Mouse (Mus musculus): ENCODE data around the gene March10. TPM values are rescaled to one million over a fixed set of nuclear protein-coding genes. Genes with fewer than 3 reads are reported as not detected.

The March10 gene
- polyA plus RNA-seq, 1 experiment from 2014 or later, result 0.38 TPM

DNA sequence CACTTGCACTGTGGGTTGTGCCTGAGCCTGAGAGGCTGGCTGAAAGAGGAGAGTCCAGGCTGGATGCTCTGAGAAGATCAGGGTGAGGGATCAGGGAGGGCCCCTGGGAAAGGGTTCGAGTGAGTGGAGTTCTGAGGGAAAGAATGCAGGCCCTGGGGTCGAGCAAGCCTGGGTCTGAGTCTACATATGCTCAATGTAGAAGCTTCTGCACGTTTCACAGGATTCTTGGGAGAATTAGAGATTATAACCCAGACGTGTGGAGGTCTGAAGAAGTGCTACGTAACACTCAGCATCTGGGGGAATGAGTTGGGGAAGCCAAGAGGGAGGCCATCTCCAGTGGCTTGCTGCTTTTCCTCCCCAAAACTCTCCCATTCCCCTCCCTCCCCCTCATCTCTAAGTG lies 34.4 kb upstream of the March10 start:
- no peak overlapping the region for H3K9ac ChIP-seq (ENCODE audit: low read length)
- H3K4me1 ChIP-seq (replicated peaks; ENCODE audit: control insufficient read depth, insufficient read depth, low read length), result peaks cover 2% of the 10 kb centered on the region
- 47% methylated on average over 5 of the region's 5 CpGs for WGBS
- no peak for ATAC-seq (ENCODE audit: low read depth)
- no peak overlapping the region for H3K4me3 ChIP-seq (ENCODE audit: low read length)
- H3K27ac ChIP-seq (ENCODE audit: low read length), result no peak overlapping the region
- no peak overlapping the region for H3K4me2 ChIP-seq (ENCODE audit: low read depth, low read length)
- no peaks in the 10 kb centered on the region for H3K9me3 ChIP-seq (ENCODE audit: control insufficient read depth, low read length)
- H3K27me3 ChIP-seq (ENCODE audit: control insufficient read depth, insufficient read depth, low read depth, low read length), result no peaks in the 10 kb centered on the region
- H3K36me3 ChIP-seq (ENCODE audit: control insufficient read depth, insufficient read depth, low read length), result no peaks in the 10 kb centered on the region

- no peak for ATAC-seq (ENCODE audit: low read depth)
- Histone ChIP-seq H3K9me3 (ENCODE audit: control insufficient read depth, low read length) (no peaks in the 10 kb centered on the region), H3K27ac (ENCODE audit: low read length) (no peak overlapping the region)
These were observed 28.9 kb upstream of the March10 start for GRCm38 (mm10) chr11:105485412-105485811.

GRCm38 (mm10) chr11:105484993-105485392 lies 28.5 kb upstream of the March10 start:
- no peaks in the 10 kb centered on the region for H3K9me3 ChIP-seq (ENCODE audit: control insufficient read depth, low read length)
- WGBS, result 61% methylated on average over 6 of the region's 6 CpGs
- H3K4me1 ChIP-seq (replicated peaks; ENCODE audit: control insufficient read depth, insufficient read depth, low read length), result no peaks in the 10 kb centered on the region
- no peak overlapping the region for H3K4me3 ChIP-seq (ENCODE audit: low read length)
- no peaks in the 10 kb centered on the region for H3K27me3 ChIP-seq (ENCODE audit: control insufficient read depth, insufficient read depth, low read depth, low read length)
- no peak for ATAC-seq (ENCODE audit: low read depth)
- H3K9ac ChIP-seq (ENCODE audit: low read length), result no peak overlapping the region
- no peak overlapping the region for H3K27ac ChIP-seq (ENCODE audit: low read length)
- no peaks in the 10 kb centered on the region for H3K36me3 ChIP-seq (ENCODE audit: control insufficient read depth, insufficient read depth, low read length)
- H3K4me2 ChIP-seq (ENCODE audit: low read depth, low read length), result no peak overlapping the region

More at GRCm38 (mm10) chr11:105485412-105485811, 28.9 kb upstream of the March10 start:
- no peaks in the 10 kb centered on the region for H3K4me1 ChIP-seq (replicated peaks; ENCODE audit: control insufficient read depth, insufficient read depth, low read length)
- H3K27me3 ChIP-seq (ENCODE audit: control insufficient read depth, insufficient read depth, low read depth, low read length), result no peaks in the 10 kb centered on the region
- no peak overlapping the region for H3K4me3 ChIP-seq (ENCODE audit: low read length)
- H3K36me3 ChIP-seq (ENCODE audit: control insufficient read depth, insufficient read depth, low read length), result no peaks in the 10 kb centered on the region
- WGBS, result 67% methylated on average over 6 of the region's 6 CpGs
- no peak overlapping the region for H3K9ac ChIP-seq (ENCODE audit: low read length)
- H3K4me2 ChIP-seq (ENCODE audit: low read depth, low read length), result no peak overlapping the region

GRCm38 (mm10) chr11:105482747-105483146 lies 26.2 kb upstream of the March10 start:
- no peak overlapping the region for H3K27ac ChIP-seq (ENCODE audit: low read length)
- no peaks in the 10 kb centered on the region for H3K27me3 ChIP-seq (ENCODE audit: control insufficient read depth, insufficient read depth, low read depth, low read length)
- no peak overlapping the region for H3K4me3 ChIP-seq (ENCODE audit: low read length)
- H3K36me3 ChIP-seq (ENCODE audit: control insufficient read depth, insufficient read depth, low read length), result no peaks in the 10 kb centered on the region
- no peaks in the 10 kb centered on the region for H3K4me1 ChIP-seq (replicated peaks; ENCODE audit: control insufficient read depth, insufficient read depth, low read length)
- WGBS, result 58% methylated on average over 2 of the region's 2 CpGs
- no peaks in the 10 kb centered on the region for H3K9me3 ChIP-seq (ENCODE audit: control insufficient read depth, low read length)
- ATAC-seq (ENCODE audit: low read depth), result no peak
- no peak overlapping the region for H3K9ac ChIP-seq (ENCODE audit: low read length)
- H3K4me2 ChIP-seq (ENCODE audit: low read depth, low read length), result no peak overlapping the region

- Histone ChIP-seq H3K4me3 (ENCODE audit: low read length) (no peak overlapping the region), H3K27me3 (ENCODE audit: control insufficient read depth, insufficient read depth, low read depth, low read length) (no peaks in the 10 kb centered on the region), H3K27ac (ENCODE audit: low read length) (no peak overlapping the region), H3K9me3 (ENCODE audit: control insufficient read depth, low read length) (no peaks in the 10 kb centered on the region), H3K9ac (ENCODE audit: low read length) (no peak overlapping the region), H3K4me2 (ENCODE audit: low read depth, low read length) (no peak overlapping the region), H3K36me3 (ENCODE audit: control insufficient read depth, insufficient read depth, low read length) (no peaks in the 10 kb centered on the region), H3K4me1 (replicated peaks; ENCODE audit: control insufficient read depth, insufficient read depth, low read length) (peaks cover 7% of the 10 kb centered on the region; the same call in 1 of the 2 replicates)
- 53% methylated on average over 2 of the region's 2 CpGs for WGBS
- 0 out of 2 replicates have a peak, but pooled peaks have one; percentile 43 for ATAC-seq (ENCODE audit: low read depth)
These were observed 18.2 kb upstream of the March10 start for GRCm38 (mm10) chr11:105474746-105475145.

GRCm38 (mm10) chr11:105474352-105474736 lies 17.8 kb upstream of the March10 start:
- H3K4me3 ChIP-seq (ENCODE audit: low read length), result no peak overlapping the region
- H3K27ac ChIP-seq (ENCODE audit: low read length), result no peak overlapping the region
- 33% methylated on average over 6 of the region's 6 CpGs for WGBS

GRCm38 (mm10) chr11:105473716-105474351 lies 17.3 kb upstream of the March10 start:
- Histone ChIP-seq H3K4me3 (ENCODE audit: low read length) (no peak overlapping the region), H3K27me3 (ENCODE audit: control insufficient read depth, insufficient read depth, low read depth, low read length) (no peaks in the 10 kb centered on the region), H3K4me2 (ENCODE audit: low read depth, low read length) (no peak overlapping the region), H3K36me3 (ENCODE audit: control insufficient read depth, insufficient read depth, low read length) (no peaks in the 10 kb centered on the region), H3K9me3 (ENCODE audit: control insufficient read depth, low read length) (no peaks in the 10 kb centered on the region), H3K27ac (ENCODE audit: low read length) (no peak overlapping the region), H3K4me1 (replicated peaks; ENCODE audit: control insufficient read depth, insufficient read depth, low read length) (peaks cover 15% of the 10 kb centered on the region), H3K9ac (ENCODE audit: low read length) (no peak overlapping the region)
- 24% methylated on average over 5 of the region's 5 CpGs for WGBS
- ATAC-seq (ENCODE audit: low read depth), result peak; percentile 49; the same call in 1 of the 2 replicates

More at GRCm38 (mm10) chr11:105474352-105474736, 17.8 kb upstream of the March10 start:
- Histone ChIP-seq H3K9ac (ENCODE audit: low read length) (no peak overlapping the region), H3K36me3 (ENCODE audit: control insufficient read depth, insufficient read depth, low read length) (no peaks in the 10 kb centered on the region), H3K27me3 (ENCODE audit: control insufficient read depth, insufficient read depth, low read depth, low read length) (no peaks in the 10 kb centered on the region), H3K4me1 (replicated peaks; ENCODE audit: control insufficient read depth, insufficient read depth, low read length) (peaks cover 10% of the 10 kb centered on the region), H3K4me2 (ENCODE audit: low read depth, low read length) (no peak overlapping the region), H3K9me3 (ENCODE audit: control insufficient read depth, low read length) (no peaks in the 10 kb centered on the region)
- ATAC-seq (ENCODE audit: low read depth), result no peak

DNA sequence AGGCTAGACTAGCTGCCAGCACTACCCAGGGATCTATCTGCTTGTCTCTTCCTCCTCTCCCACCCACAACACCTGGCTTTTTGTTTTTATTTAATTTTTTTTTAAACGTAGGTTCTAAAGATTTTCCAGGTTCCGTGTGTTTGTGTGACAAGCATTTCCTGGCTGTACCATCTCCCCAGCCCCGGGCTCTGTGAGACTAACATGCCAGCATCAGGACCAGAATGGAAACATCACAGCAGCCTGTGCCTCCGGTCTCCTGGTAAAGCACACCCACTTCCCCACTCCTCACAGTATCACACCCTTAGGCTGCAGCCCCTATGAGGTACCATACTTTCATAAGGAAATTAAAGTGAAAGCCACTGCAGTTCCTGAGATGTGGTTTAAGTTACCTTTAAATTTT lies 16.1 kb upstream of the March10 start:
- ATAC-seq (ENCODE audit: low read depth), result no peak
- Histone ChIP-seq H3K9me3 (ENCODE audit: control insufficient read depth, low read length) (no peaks in the 10 kb centered on the region), H3K4me1 (replicated peaks; ENCODE audit: control insufficient read depth, insufficient read depth, low read length) (peaks cover 19% of the 10 kb centered on the region), H3K27ac (ENCODE audit: low read length) (no peak overlapping the region), H3K4me2 (ENCODE audit: low read depth, low read length) (no peak overlapping the region), H3K4me3 (ENCODE audit: low read length) (no peak overlapping the region), H3K27me3 (ENCODE audit: control insufficient read depth, insufficient read depth, low read depth, low read length) (no peaks in the 10 kb centered on the region), H3K9ac (ENCODE audit: low read length) (no peak overlapping the region), H3K36me3 (ENCODE audit: control insufficient read depth, insufficient read depth, low read length) (no peaks in the 10 kb centered on the region)
- 46% methylated on average over 4 of the region's 4 CpGs for whole genome bisulfite sequencing

DNA sequence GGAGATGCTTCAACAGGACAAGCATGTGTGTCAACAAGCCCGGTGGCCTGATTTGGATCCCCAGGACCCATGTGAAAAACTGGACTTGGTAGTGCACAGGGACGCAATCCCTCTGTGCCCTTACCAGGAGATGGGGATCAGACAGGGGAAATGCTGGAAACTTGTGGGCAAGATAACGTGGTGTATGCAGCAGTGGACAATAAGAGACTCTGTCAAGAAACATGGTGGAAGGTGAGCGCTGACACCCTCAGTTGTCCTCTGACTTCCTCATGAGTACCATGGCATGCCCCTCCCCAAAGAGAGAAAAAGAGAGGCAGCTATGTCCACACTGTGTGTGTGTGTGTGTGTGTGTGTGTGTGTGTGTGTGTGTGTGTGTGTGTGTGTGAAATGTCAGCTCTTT lies 14.4 kb upstream of the March10 start:
- no peak for ATAC-seq (ENCODE audit: low read depth)
- 92% methylated on average over 4 of the region's 4 CpGs for WGBS
- Histone ChIP-seq H3K9me3 (ENCODE audit: control insufficient read depth, low read length) (no peaks in the 10 kb centered on the region), H3K4me3 (ENCODE audit: low read length) (no peak overlapping the region), H3K4me1 (replicated peaks; ENCODE audit: control insufficient read depth, insufficient read depth, low read length) (peaks cover 23% of the 10 kb centered on the region), H3K9ac (ENCODE audit: low read length) (no peak overlapping the region), H3K36me3 (ENCODE audit: control insufficient read depth, insufficient read depth, low read length) (no peaks in the 10 kb centered on the region), H3K4me2 (ENCODE audit: low read depth, low read length) (no peak overlapping the region), H3K27ac (ENCODE audit: low read length) (no peak overlapping the region), H3K27me3 (ENCODE audit: control insufficient read depth, insufficient read depth, low read depth, low read length) (no peaks in the 10 kb centered on the region)
